Comparison of ENCODE assay signal across 8 mouse cellular contexts in the genomic region with DNA sequence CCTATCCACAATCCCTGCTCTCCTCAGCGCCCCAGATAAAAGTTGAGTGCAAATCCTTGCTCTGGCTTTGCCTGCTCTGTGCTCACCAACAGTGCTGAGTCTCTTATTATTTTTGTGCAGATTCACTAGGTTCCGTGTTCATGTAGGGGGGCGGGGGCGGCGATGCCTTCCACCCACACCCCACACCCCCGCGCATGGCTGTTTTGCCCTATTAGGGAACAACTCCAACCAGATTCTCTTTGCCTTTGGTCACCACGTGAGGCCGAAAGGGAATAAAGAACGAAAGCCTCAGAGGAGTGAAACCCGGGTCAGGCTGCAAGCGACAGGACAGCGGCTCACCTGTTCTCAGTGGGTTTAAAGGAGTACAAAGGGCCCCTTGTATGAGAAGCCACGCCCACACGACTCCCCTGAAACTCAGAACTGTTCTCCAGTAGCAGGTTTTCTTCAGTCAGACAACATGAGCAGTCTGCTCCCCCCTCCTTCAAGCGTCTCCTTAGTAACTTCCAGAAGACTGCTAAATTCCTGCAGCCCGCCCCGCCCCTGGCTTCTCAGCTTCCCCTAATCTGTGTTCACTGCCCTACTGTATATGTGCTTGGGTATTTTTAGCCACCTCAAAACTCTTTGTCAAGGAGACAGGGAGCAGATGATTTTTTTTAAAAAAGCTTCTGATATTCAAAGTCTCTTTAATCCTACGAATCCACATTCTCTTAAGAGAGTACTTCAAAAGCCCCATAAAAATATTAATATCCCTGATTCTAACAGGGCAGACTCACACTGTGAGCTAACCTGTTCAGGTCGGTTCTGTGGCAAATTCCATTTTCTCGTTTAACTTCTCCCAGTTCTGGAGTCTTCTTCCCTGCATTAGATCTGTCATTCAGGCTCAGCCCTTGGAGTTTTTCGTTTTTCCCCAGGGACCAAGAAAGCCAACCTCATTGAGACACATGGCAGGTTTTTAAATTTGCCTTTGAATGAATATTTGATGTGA.
DNase-seq lines count a peak whose midpoint lies in the region; ATAC-seq and TF ChIP-seq lines count a peak whose summit lies in the region.

No protein-coding gene starts in this region.

- H3K9ac ChIP-seq in liver, embryonic 15.5 days: no peak overlapping the region
- H3K9ac ChIP-seq in neural tube, embryonic 13.5 days: peak overlapping the region; percentile 53

- H3K4me3 ChIP-seq in liver, embryonic 15.5 days (replicated peaks): peak overlapping the region; percentile 25
- H3K4me3 ChIP-seq in neural tube, embryonic 13.5 days: peak overlapping the region; percentile 22

- POLR2A ChIA-PET in Patski (lab: Charles Lee): interaction anchor here (0.6 to 0.7 kb wide), 3 partner anchors 9 to 330 kb away, joined by 3 to 7 read pairs (median 4); partner anchors contain the start of gene Tmem242

- peak; percentile 19 for DNase-seq in Patski (ENCODE audit: low read depth, low spot score)
- DNase-seq in embryo, embryonic 11 days: peak; percentile 83
- DNase-seq in heart, adult 8-10 months (ENCODE audit: low spot score): peak; percentile 16
- DNase-seq in kidney, adult 18-20 months: peak; percentile 56
- peak; percentile 36 for DNase-seq in urinary bladder, adult 2 months (ENCODE audit: low spot score)

- 0 out of 2 replicates have a peak, but pooled peaks cover 7% of the 10 kb centered on the region for H3K4me1 ChIP-seq in liver, embryonic 15.5 days (replicated peaks)
- peaks cover 17% of the 10 kb centered on the region for H3K4me1 ChIP-seq in neural tube, embryonic 13.5 days (replicated peaks)

- 12% methylated on average over 22 of the region's 22 CpGs for WGBS in liver, embryonic 15.5 days (ENCODE audit: insufficient replicate concordance)
- 14% methylated on average over 22 of the region's 22 CpGs for WGBS in neural tube, embryonic 13.5 days

- no peak for TF ChIP-seq CTCF in Patski (IDR thresholded peaks at IDR 0.05)

- H3K9me3 ChIP-seq in liver, embryonic 15.5 days (replicated peaks): no peaks in the 10 kb centered on the region
- 0 out of 2 replicates have a peak, but pooled peaks cover 8% of the 10 kb centered on the region for H3K9me3 ChIP-seq in neural tube, embryonic 13.5 days

- no peaks in the 10 kb centered on the region for H3K36me3 ChIP-seq in liver, embryonic 15.5 days (replicated peaks)
- no peaks in the 10 kb centered on the region for H3K36me3 ChIP-seq in neural tube, embryonic 13.5 days

- in situ Hi-C loops in Patski (cut with MboI; ENCODE audit: low pct_unique_long_range_greater_than_20kb): no loop called here

- no peak overlapping the region for H3K27ac ChIP-seq in liver, embryonic 15.5 days (replicated peaks)
- peak overlapping the region; percentile 52; the same call in 1 of the 2 replicates for H3K27ac ChIP-seq in neural tube, embryonic 13.5 days (replicated peaks)

- CTCF ChIA-PET in Patski (lab: Charles Lee): interaction anchor here (0.7 to 3.7 kb wide), 6 partner anchors 12 to 120 kb away, joined by 3 to 13 read pairs (median 5); no protein-coding TSS in a partner anchor

- peak; percentile 82 for ATAC-seq in Patski
- 0 out of 2 replicates have a peak, but pooled peaks have one; percentile 44 for ATAC-seq in liver, embryonic 15.5 days (ENCODE audit: insufficient read depth)
- peak; percentile 71 for ATAC-seq in neural tube, embryonic 13.5 days (ENCODE audit: low read depth)
- ATAC-seq in activated CD4-positive, CD25-positive, alpha-beta regulatory T cell, adult 4 months: no peak

- H3K27me3 ChIP-seq in Patski: no peaks in the 10 kb centered on the region
- peaks cover 24% of the 10 kb centered on the region for H3K27me3 ChIP-seq in liver, embryonic 15.5 days
- no peaks in the 10 kb centered on the region for H3K27me3 ChIP-seq in neural tube, embryonic 13.5 days

- peak overlapping the region; percentile 47 for H3K4me2 ChIP-seq in liver, embryonic 15.5 days
- peak overlapping the region; percentile 52 for H3K4me2 ChIP-seq in neural tube, embryonic 13.5 days

Comparison
In these comparisons a context has a peak if more than half of its experiments do, and no peak if none do; other contexts are left out.
1. DNase-seq: peak in every context shown above with its lines; median percentile 83 in embryo, embryonic 11 days; 56 in kidney, adult 18-20 months; 36 in urinary bladder, adult 2 months; 19 in Patski; 16 in heart, adult 8-10 months.